Mouse (Mus musculus) kidney, adult 2 months (tissue): ENCODE results near the gene Clip2.

Experiments
- CTCF ChIP-seq: fragments of 200-500 bp; conservative IDR thresholded peaks from 2 replicates; pipeline ENCODE4 v1.5.1; 2011; ENCODE audit warnings: low read depth, mild to moderate bottlenecking, control low read depth, low read length, moderate library complexity, mixed read lengths; ENCODE audit not compliant: insufficient read depth, insufficient read length
- POLR2A ChIP-seq: fragments of 200-500 bp; IDR thresholded peaks from one replicate; pipeline ENCODE4 v1.6.1; 2011; ENCODE audit warnings: low read depth, low read length, control low read depth

GRCm38 (mm10) chr5:134539891-134540290 is 12.3 kb downstream of the Clip2 start:
- TF ChIP-seq POLR2A: no peak
- TF ChIP-seq CTCF: no peak
